Mouse (Mus musculus): ENCODE measurements around the gene 1700001K19Rik.

GRCm38 (mm10) chr12:110713784-110714183 is 31.4 kb upstream of the 1700001K19Rik start:
- no peak for TF ChIP-seq POLR2A (IDR thresholded peaks at IDR 0.05; ENCODE audit: low read depth, low read length)
- TF ChIP-seq CTCF (conservative IDR thresholded peaks at IDR 0.05; ENCODE audit: insufficient read depth, insufficient read length, low read depth, low read length): 0 out of 2 replicates have a peak, but pooled peaks have one; percentile 26
